Mouse (Mus musculus) heart, adult 2 months (tissue): ENCODE measurements around the gene Zfp354b.

Experiments used
- CTCF ChIP-seq: fragments of 200-600 bp; IDR thresholded peaks from 2 replicates; pipeline ENCODE4 v1.8.1; 2022; ENCODE audit warnings: antibody characterized with exemption, mild to moderate bottlenecking, moderate library complexity
- EP300 ChIP-seq: fragments of 200-500 bp; IDR thresholded peaks from 2 replicates; pipeline ENCODE4 v1.6.1; 2011; ENCODE audit warnings: low read depth, low read length, control low read depth; ENCODE audit not compliant: insufficient read depth
- POLR2A ChIP-seq: fragments of 200-500 bp; IDR thresholded peaks from 2 replicates; pipeline ENCODE4 v1.6.1; 2011; ENCODE audit warnings: mild to moderate bottlenecking, low read depth, low read length, control low read depth; ENCODE audit not compliant: insufficient read depth

DNA sequence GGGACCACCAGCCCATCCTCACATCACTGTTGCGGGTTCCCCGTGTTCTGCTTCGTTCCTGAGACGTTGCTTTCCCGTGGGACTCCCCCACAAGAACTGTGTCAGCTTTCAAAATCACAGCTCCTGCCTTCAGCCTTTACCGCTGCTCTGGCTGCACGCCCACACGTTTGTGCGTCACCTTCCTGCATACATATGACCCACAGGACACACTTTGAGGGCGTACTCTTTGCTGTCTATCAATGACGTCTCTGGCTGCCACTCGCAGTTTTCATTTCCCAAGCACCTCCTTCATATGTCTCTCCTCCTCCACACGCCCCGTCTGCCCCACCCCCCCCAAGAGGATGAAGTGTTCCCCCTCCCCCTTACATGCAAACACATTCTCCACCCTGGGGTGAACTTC is 20.9 kb upstream of the Zfp354b start:
- TF ChIP-seq CTCF (no peak), EP300 (no peak), POLR2A (no peak)
